Mouse (Mus musculus): ENCODE measurements around the gene Hspa12b. TPM values are rescaled to one million over a fixed set of nuclear protein-coding genes. Genes with fewer than 3 reads are reported as not detected.

Hspa12b gene
- polyA plus RNA-seq, 1 experiment from 2014 or later: 5.5 TPM

GRCm38 (mm10) chr2:131163924-131164323 is 36.8 kb downstream of the Hspa12b start:
- Histone ChIP-seq H3K27me3 (replicated peaks; ENCODE audit: control insufficient read depth, insufficient read depth, low read length) (no peaks in the 10 kb centered on the region), H3K4me3 (ENCODE audit: low read depth, low read length) (no peak overlapping the region), H3K4me1 (replicated peaks; ENCODE audit: control insufficient read depth, insufficient read depth, low read length) (peaks cover 7% of the 10 kb centered on the region; the same call in 1 of the 2 replicates), H3K9ac (ENCODE audit: low read depth, low read length) (no peak overlapping the region), H3K4me2 (no peak overlapping the region), H3K9me3 (ENCODE audit: control insufficient read depth, low read length) (no peaks in the 10 kb centered on the region), H3K27ac (ENCODE audit: low read depth, low read length) (no peak overlapping the region), H3K36me3 (ENCODE audit: control insufficient read depth, insufficient read depth, low read length) (no peaks in the 10 kb centered on the region)
- DNase-seq (ENCODE audit: low spot score) (peak; percentile 30), ATAC-seq (replicated peaks; ENCODE audit: low FRiP score) (no peak)
- 71% methylated on average over 7 of the region's 7 CpGs for WGBS

GRCm38 (mm10) chr2:131166172-131166571 is 39.1 kb downstream of the Hspa12b start:
- DNase-seq (ENCODE audit: low spot score) (no peak), ATAC-seq (replicated peaks; ENCODE audit: low FRiP score) (no peak)
- Histone ChIP-seq H3K4me1 (replicated peaks; ENCODE audit: control insufficient read depth, insufficient read depth, low read length) (no peaks in the 10 kb centered on the region), H3K27ac (ENCODE audit: low read depth, low read length) (no peak overlapping the region), H3K27me3 (replicated peaks; ENCODE audit: control insufficient read depth, insufficient read depth, low read length) (peaks cover 21% of the 10 kb centered on the region), H3K9ac (ENCODE audit: low read depth, low read length) (no peak overlapping the region), H3K4me2 (no peak overlapping the region), H3K4me3 (ENCODE audit: low read depth, low read length) (no peak overlapping the region), H3K9me3 (ENCODE audit: control insufficient read depth, low read length) (no peaks in the 10 kb centered on the region), H3K36me3 (ENCODE audit: control insufficient read depth, insufficient read depth, low read length) (no peaks in the 10 kb centered on the region)
- 97% methylated on average over 2 of the region's 2 CpGs for WGBS

GRCm38 (mm10) chr2:131167984-131168383 is 40.9 kb downstream of the Hspa12b start:
- Histone ChIP-seq H3K36me3 (ENCODE audit: control insufficient read depth, insufficient read depth, low read length) (no peaks in the 10 kb centered on the region), H3K27ac (ENCODE audit: low read depth, low read length) (no peak overlapping the region), H3K9me3 (ENCODE audit: control insufficient read depth, low read length) (no peaks in the 10 kb centered on the region), H3K4me3 (ENCODE audit: low read depth, low read length) (no peak overlapping the region), H3K4me1 (replicated peaks; ENCODE audit: control insufficient read depth, insufficient read depth, low read length) (peaks cover 13% of the 10 kb centered on the region; the same call in 1 of the 2 replicates), H3K27me3 (replicated peaks; ENCODE audit: control insufficient read depth, insufficient read depth, low read length) (peaks cover 39% of the 10 kb centered on the region), H3K4me2 (no peak overlapping the region), H3K9ac (ENCODE audit: low read depth, low read length) (no peak overlapping the region)
- DNase-seq (ENCODE audit: low spot score): no peak
- 75% methylated on average over 6 of the region's 6 CpGs for WGBS
- no peak for ATAC-seq (replicated peaks; ENCODE audit: low FRiP score)

- Histone ChIP-seq H3K9me3 (ENCODE audit: control insufficient read depth, low read length) (no peaks in the 10 kb centered on the region), H3K4me1 (replicated peaks; ENCODE audit: control insufficient read depth, insufficient read depth, low read length) (peaks cover 13% of the 10 kb centered on the region; the same call in 1 of the 2 replicates), H3K9ac (ENCODE audit: low read depth, low read length) (no peak overlapping the region), H3K36me3 (ENCODE audit: control insufficient read depth, insufficient read depth, low read length) (no peaks in the 10 kb centered on the region), H3K4me3 (ENCODE audit: low read depth, low read length) (no peak overlapping the region), H3K27me3 (replicated peaks; ENCODE audit: control insufficient read depth, insufficient read depth, low read length) (peaks cover 49% of the 10 kb centered on the region), H3K27ac (ENCODE audit: low read depth, low read length) (no peak overlapping the region), H3K4me2 (no peak overlapping the region)
- DNase-seq (ENCODE audit: low spot score) (no peak), ATAC-seq (replicated peaks; ENCODE audit: low FRiP score) (no peak)
- 65% methylated on average over 1 of the region's 1 CpGs for WGBS
Measured at GRCm38 (mm10) chr2:131168914-131169313, 41.8 kb downstream of the Hspa12b start.

GRCm38 (mm10) chr2:131170936-131171335 is 43.9 kb downstream of the Hspa12b start:
- Histone ChIP-seq H3K9me3 (ENCODE audit: control insufficient read depth, low read length) (no peaks in the 10 kb centered on the region), H3K9ac (ENCODE audit: low read depth, low read length) (no peak overlapping the region), H3K36me3 (ENCODE audit: control insufficient read depth, insufficient read depth, low read length) (no peaks in the 10 kb centered on the region), H3K4me2 (peak overlapping the region; percentile 52), H3K4me3 (ENCODE audit: low read depth, low read length) (peak overlapping the region; percentile 19), H3K4me1 (replicated peaks; ENCODE audit: control insufficient read depth, insufficient read depth, low read length) (peaks cover 13% of the 10 kb centered on the region; the same call in 1 of the 2 replicates), H3K27ac (ENCODE audit: low read depth, low read length) (no peak overlapping the region), H3K27me3 (replicated peaks; ENCODE audit: control insufficient read depth, insufficient read depth, low read length) (peaks cover 53% of the 10 kb centered on the region)
- WGBS: 13% methylated on average over 9 of the region's 9 CpGs
- ATAC-seq (replicated peaks; ENCODE audit: low FRiP score) (no peak), DNase-seq (ENCODE audit: low spot score) (no peak)

GRCm38 (mm10) chr2:131171401-131172104 is 44.5 kb downstream of the Hspa12b start:
- ATAC-seq (replicated peaks; ENCODE audit: low FRiP score) (no peak), DNase-seq (ENCODE audit: low spot score) (no peak)
- Histone ChIP-seq H3K27ac (ENCODE audit: low read depth, low read length) (no peak overlapping the region), H3K4me3 (ENCODE audit: low read depth, low read length) (peak overlapping the region; percentile 19), H3K9me3 (ENCODE audit: control insufficient read depth, low read length) (no peaks in the 10 kb centered on the region), H3K4me2 (peak overlapping the region; percentile 52), H3K9ac (ENCODE audit: low read depth, low read length) (no peak overlapping the region), H3K27me3 (replicated peaks; ENCODE audit: control insufficient read depth, insufficient read depth, low read length) (peaks cover 53% of the 10 kb centered on the region), H3K4me1 (replicated peaks; ENCODE audit: control insufficient read depth, insufficient read depth, low read length) (peaks cover 14% of the 10 kb centered on the region), H3K36me3 (ENCODE audit: control insufficient read depth, insufficient read depth, low read length) (no peaks in the 10 kb centered on the region)
- WGBS: 6% methylated on average over 43 of the region's 43 CpGs

GRCm38 (mm10) chr2:131172322-131172721 is 45.2 kb downstream of the Hspa12b start:
- H3K4me1 ChIP-seq (replicated peaks; ENCODE audit: control insufficient read depth, insufficient read depth, low read length): peaks cover 22% of the 10 kb centered on the region
- DNase-seq (ENCODE audit: low spot score) (no peak), ATAC-seq (replicated peaks; ENCODE audit: low FRiP score) (peak; percentile 55)
- no peak overlapping the region for H3K27ac ChIP-seq (ENCODE audit: low read depth, low read length)
- no peak overlapping the region for H3K9ac ChIP-seq (ENCODE audit: low read depth, low read length)
- H3K27me3 ChIP-seq (replicated peaks; ENCODE audit: control insufficient read depth, insufficient read depth, low read length): peaks cover 53% of the 10 kb centered on the region
- WGBS: 32% methylated on average over 9 of the region's 9 CpGs
- H3K4me2 ChIP-seq: 0 out of 2 replicates have a peak overlapping the region, but pooled peaks have one; percentile 6
- no peaks in the 10 kb centered on the region for H3K9me3 ChIP-seq (ENCODE audit: control insufficient read depth, low read length)
- no peak overlapping the region for H3K4me3 ChIP-seq (ENCODE audit: low read depth, low read length)
- peaks cover 3% of the 10 kb centered on the region; the same call in 1 of the 2 replicates for H3K36me3 ChIP-seq (ENCODE audit: control insufficient read depth, insufficient read depth, low read length)

GRCm38 (mm10) chr2:131174700-131175099 is 47.6 kb downstream of the Hspa12b start:
- DNase-seq (ENCODE audit: low spot score) (peak; percentile 65), ATAC-seq (replicated peaks; ENCODE audit: low FRiP score) (peak; percentile 54)
- peak overlapping the region; percentile 74 for H3K4me2 ChIP-seq
- H3K27me3 ChIP-seq (replicated peaks; ENCODE audit: control insufficient read depth, insufficient read depth, low read length): peaks cover 46% of the 10 kb centered on the region
- H3K36me3 ChIP-seq (ENCODE audit: control insufficient read depth, insufficient read depth, low read length): peaks cover 5% of the 10 kb centered on the region; the same call in 1 of the 2 replicates
- H3K4me3 ChIP-seq (ENCODE audit: low read depth, low read length): peak overlapping the region; percentile 35
- no peaks in the 10 kb centered on the region for H3K9me3 ChIP-seq (ENCODE audit: control insufficient read depth, low read length)
- no peak overlapping the region for H3K27ac ChIP-seq (ENCODE audit: low read depth, low read length)
- peaks cover 35% of the 10 kb centered on the region for H3K4me1 ChIP-seq (replicated peaks; ENCODE audit: control insufficient read depth, insufficient read depth, low read length)
- no peak overlapping the region; the same call in 1 of the 2 replicates for H3K9ac ChIP-seq (ENCODE audit: low read depth, low read length)
- 3% methylated on average over 11 of the region's 11 CpGs for WGBS
